Mouse (Mus musculus): ENCODE results near the gene Zkscan8.

GRCm38 (mm10) chr13:21468061-21469019, 62.6 kb downstream of the Zkscan8 start, which contains the start of gene Nkapl:
- peak; percentile 17; the same call in 1 of the 2 replicates for TF ChIP-seq CTCF (IDR thresholded peaks at IDR 0.05)
- TF ChIP-seq POLR2A (IDR thresholded peaks at IDR 0.05; ENCODE audit: insufficient read depth, low read depth, low read length), result peak; percentile 89
- TF ChIP-seq EP300 (IDR thresholded peaks at IDR 0.05; ENCODE audit: insufficient read depth, low read depth, low read length), result no peak

Measured in heart, adult 2 months (tissue).